Mouse (Mus musculus) ES-CJ7 (cell line): ENCODE data around the gene Abr.

Experiments used
- DNase-seq: peaks from one replicate; pipeline ENCODE4 v3.0.0; 2011; ENCODE audit warnings: low read depth, low spot score

Abr gene

DNA sequence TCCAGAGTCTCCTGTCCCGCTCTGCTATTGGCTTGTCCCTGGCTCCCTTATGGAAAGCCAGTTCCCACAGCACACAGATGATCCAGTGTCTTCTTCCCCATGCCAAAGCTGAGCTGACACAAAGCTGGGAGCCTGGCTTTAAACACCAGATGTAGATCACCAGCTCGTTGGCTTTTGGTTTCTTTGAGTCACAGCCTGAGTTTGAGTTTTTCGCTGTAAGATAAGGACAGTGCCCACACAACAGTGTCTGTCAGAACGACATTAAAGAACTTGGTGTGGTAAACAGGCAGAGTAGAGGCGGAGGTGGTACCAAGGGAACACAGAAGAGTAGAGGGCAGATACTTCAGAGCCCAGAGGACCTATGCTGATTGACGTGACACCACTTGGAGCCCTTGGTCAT, 101.2 kb downstream of the Abr start:
- DNase-seq = no peak

DNA sequence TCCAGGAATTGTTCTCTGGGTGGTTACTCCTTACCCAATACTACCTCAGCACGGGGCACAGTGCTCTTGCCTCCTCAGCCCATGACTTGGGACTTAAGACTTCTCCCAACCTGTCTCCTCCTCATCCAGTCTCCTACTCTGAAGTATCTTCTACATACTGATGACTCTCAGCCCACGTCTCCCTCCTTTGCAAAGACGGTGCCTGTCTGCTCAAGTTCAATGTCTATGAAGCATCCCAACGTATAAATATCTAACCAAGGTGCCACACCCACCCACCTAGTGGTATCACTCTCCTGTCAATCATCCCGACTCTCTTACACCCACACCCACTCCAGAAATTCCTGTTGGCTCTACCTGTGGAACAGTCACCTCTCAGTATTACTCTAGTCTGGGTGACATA, 103.5 kb downstream of the Abr start:
- DNase-seq = no peak

- DNase-seq = no peak
Measured at GRCm38 (mm10) chr11:76518125-76518524, 104.0 kb downstream of the Abr start.

DNA sequence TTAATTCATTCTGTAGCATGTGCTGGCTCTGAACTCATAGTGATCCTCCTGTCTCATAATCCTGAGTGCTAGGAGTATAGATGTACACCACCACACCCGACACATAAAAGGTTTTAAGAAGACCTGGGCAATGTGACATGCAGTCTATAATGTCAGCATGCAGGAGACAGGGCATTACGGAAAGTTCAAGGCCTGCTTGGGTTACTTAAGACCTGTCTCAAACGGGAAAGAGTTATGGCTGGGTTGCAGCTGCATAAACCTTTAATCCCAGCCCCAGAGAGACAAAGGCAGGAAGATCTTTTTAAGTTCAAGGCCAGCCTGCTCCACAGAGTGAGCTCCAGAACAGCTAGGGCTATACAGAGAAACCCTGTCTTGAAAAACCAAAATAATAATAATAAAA, 105.2 kb downstream of the Abr start:
- DNase-seq = no peak

DNA sequence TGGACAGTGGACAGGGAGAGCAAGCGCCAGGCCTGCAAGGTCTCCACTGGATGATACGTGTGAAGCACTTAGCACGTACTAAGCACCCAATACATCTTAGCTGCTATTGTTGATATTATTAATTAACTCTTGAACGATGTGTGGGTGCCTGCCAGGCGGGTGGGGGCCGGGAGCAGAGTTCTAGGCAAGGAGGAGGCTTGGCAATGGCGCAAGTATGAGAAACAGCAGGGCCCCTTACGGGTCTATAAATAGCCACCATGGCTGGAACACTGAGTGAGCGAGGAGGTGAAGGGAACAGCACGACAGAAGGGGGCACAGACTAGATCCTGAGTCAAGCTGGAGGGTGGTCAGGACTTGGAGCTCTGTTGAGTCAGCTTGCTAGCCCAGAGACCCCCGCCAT, 107.0 kb downstream of the Abr start:
- DNase-seq = no peak

DNA sequence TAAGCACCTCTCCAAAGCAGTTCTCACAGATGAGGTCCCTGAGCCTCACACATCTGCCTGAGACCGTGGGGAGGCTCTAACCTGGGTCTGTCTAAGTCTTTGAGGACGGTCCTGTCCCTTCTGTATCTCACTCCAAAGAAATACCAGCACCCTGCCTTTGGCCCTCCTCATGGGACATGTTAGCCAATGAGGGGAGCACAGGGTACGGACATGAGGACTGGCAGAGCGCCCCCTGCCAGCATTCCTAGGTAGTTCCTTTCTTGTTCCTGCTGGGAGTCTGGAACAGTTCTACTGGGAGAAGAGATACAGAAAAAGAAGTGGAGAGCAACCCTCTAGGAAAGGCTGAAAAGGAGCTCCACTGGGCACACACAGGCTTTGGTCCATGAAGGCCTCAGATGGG, 111.1 kb downstream of the Abr start:
- peak; percentile 73 for DNase-seq

DNA sequence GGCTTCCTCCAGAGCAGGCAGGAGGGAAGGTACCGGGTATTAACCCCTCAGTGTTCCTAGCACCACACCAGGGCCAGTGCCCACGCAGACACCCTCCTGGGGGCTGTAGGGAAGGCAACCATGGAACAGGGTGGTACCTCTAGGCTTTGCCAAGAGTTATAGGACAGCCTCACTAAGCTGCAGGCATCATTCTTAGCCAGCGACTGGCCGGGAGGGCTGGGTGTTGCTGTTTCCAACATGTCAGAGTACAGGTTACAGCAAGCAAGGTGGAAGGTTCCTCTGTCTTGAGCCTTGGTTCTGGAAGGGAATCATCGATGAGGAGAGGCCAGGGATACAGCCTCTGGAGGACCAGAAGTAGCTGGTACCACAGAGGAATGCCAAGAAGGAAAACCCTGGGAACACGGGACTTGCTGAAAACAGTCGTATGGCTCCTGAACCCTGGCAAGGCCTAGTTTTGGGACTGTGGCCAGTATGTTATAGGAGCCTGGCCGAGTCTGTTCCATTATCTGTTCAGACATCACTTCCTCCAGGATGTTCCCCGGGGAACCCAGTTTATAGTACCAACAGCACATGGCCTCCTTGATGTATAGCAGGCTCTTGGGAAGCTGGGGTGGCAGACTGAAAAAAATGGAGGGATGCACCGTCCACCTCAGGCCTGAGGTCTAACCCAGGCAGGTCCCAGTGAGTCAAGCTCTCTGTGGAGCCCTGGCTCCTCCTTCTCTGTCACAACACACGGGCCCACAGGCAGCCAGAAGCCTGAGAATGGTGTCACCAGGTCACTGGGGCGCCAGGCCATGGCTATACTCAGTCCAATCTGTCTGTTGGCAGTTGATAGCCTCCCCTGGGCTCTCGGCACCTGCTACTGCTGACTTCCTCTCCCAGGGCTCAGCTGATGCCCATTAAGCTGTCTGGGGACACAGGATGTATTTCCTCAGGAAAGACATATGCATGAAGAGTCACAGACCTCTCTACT, 112.1 kb downstream of the Abr start:
- no peak for DNase-seq

DNA sequence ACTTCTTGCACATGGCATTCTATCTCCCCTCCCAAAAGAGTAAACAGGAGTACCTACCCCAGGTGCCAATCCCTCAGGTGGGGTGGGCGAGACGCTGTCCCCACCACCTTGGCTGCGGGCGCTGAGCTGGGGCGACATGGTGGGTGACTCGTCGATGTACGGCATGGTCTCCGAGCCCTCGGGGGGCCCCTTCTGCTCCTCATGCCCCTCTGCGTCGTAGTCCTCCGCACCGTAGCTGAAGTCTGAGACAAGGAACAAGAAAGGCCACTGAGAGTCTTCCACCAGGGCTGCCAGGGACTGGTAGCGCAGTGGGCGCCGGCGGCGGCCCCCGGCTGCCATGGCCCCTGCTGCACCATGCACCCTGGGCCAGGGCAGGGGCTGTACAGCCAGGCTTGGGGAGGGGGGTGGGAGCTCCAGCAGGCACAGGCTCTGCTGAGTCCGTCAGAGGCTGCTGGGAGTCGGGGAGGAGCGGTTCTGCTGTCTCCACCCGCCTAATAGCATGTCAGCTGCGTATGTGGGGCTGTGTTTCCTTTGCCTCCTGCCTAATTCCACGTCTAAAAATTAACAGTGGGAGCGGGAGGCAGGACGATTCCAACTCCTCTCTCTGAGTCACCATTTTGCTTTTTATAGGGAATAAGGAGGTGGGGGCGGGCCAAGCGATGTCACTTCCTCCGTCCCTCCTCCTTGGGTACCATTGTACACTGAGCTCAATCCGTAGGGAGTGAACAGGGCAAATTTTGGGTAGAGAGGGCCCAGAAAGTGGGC, 113.1 kb downstream of the Abr start:
- DNase-seq = no peak

GRCm38 (mm10) chr11:76508125-76508524, 114.0 kb downstream of the Abr start:
- DNase-seq = no peak

DNA sequence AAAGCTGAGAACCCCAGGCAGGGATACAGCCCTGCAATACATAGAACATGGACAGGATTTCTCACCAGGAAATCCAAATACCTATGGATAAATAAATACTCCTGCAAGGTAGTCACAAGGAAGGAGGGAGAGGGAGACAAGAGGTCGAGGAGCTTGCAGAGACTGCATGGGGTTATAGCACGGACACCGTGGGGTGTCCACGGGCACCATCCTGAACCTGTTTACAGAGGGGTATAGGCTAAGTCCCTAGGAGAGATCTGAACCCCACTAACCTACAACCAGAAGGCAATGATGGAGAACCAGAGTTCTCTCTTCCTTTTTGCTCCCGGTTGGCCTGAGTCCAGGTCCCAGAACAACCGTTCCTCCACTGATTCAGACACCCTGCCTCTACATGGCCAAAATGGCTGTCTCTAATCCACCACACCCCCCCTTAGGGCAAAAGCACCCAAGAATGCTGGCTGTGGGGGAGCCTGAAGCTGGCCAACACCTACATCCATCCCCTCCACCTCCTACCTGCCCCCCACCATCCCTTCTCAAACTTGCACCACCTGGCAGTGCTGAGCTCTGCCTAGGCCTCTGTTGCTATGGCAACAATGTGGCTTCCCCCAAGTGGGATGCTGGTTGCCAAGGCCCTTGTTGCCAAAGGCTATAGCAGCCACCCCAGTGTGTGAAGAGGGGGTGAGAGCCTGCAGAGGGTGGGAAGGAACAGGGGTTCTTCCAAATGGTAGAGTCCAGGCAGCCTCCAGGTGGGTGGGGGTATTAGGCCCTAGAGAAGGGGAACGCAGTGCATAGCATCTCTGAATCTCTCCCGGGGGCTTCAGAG, 114.6 kb downstream of the Abr start:
- no peak for DNase-seq

DNA sequence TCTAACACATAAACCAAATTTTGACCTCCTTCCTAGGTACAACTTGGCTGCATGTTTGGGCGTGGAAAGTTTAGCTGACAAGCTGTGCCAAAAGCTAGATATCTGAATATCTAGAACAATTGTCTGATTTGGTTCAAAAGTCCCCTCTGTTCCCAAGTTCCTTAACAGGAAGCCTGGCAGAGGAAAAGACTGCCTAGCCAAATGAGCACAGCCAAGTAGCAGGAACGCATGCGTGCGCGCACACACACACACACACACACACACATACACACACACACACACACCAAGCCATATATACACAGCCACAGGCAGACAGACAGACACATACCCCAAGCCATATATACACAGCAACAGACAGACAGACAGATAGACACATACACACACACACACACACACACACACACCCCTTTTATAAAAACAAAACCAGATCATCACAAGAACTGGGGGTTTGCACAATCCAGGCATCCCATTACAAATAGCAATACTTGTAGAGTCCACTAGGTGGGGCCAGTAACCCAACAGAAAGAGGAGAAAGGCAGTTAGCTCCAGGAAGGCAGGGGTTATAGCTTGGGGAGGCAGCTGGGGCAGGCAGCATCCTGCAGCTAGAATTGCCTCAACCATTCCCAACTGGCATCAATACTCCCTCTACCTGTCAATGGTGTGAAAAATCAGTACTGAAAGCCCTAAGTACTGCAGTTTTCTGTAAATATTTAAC, 115.4 kb downstream of the Abr start:
- peak; percentile 57 for DNase-seq

DNA sequence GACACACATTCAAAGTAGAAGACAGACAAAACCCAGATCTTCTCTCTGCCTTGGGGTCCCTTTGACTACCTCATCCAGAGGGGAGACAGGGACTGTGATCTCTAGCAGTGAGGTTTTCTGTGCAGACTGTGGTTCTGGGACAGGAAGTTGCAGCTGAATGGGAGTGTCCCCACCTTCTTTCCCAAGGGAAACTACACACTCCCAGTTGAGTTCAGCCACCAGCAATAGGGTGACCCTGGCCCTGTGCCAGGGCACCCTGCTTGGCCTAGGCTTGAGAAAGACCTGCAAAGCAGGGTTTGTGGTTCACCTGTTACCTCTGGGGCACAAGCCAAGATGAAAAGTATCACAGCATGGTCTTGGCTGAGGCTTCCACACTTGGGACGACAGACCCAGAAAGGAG, 117.0 kb downstream of the Abr start:
- no peak for DNase-seq

DNA sequence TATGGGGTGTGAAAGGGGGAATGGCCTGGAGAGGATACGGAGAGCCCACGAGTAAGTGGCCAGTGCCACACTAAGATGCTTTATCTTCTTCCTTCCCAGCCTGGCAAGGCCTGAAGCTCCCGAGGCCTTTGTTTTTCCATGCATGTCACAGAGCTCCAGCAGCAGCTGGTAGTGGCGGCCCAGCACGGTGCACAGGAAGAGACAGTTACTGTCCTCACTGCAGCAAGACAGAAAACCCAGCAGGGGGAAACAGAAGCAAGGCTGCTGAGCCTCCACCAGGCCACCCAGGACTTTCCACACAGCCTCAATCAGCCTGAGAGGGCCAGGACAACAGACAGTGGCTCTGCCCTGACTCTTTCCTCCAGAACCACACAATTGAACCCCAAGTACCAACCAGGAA, 118.1 kb downstream of the Abr start:
- DNase-seq = no peak

DNA sequence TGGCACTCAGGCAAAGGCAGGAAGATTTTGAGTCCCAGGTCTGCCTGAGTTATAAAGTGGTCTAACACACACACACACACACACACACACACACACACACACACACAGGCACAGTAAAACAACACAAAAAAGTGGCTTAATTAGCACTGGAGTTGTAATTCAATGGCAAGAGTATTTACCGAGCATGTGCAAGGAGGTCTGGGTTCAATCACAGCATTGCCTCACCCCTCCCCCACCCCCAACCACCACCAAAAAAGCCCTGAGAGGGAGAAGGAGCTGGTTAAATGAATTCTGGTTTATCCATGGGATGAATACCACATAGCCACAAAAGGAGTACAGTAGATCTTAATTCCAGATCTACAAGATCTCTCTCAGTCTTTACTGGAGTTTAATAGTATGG, 122.1 kb downstream of the Abr start:
- no peak for DNase-seq

GRCm38 (mm10) chr11:76499564-76499963, 122.5 kb downstream of the Abr start:
- no peak for DNase-seq

- DNase-seq = no peak
Measured at GRCm38 (mm10) chr11:76497769-76498152, 124.4 kb downstream of the Abr start.

DNA sequence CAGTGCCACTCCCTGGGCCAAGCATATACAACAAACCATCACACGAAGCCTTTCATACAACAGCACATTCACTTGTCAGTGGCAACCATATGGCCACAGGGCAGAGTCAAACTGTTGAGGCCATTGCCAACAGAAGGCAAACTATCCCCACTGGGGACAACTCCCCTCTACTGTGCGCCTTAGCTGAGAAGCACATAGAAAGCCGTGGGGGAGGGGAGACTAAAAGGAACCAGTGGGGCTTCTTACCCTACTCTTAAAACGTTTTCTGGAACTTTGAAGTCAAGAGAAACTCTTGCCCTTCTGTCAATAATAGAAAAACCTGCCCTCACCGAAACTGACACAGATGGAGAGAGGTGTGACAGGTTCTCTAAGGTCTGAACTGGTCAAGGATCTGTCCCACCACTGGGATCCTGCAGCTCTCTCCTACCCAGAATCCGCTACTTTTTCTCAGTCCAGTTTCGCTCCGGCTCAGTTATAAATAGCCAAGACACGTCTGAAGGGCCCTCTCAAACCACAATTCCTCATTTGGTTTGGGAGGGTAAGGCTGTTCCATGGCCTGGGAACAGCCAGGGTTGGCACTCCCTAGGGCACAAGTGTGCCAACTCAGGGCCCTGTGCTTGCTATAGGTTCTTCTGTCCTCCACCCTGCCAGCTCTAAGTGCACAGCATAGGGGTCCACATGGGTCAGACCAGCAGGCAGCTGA, 124.9 kb downstream of the Abr start:
- DNase-seq = no peak

DNA sequence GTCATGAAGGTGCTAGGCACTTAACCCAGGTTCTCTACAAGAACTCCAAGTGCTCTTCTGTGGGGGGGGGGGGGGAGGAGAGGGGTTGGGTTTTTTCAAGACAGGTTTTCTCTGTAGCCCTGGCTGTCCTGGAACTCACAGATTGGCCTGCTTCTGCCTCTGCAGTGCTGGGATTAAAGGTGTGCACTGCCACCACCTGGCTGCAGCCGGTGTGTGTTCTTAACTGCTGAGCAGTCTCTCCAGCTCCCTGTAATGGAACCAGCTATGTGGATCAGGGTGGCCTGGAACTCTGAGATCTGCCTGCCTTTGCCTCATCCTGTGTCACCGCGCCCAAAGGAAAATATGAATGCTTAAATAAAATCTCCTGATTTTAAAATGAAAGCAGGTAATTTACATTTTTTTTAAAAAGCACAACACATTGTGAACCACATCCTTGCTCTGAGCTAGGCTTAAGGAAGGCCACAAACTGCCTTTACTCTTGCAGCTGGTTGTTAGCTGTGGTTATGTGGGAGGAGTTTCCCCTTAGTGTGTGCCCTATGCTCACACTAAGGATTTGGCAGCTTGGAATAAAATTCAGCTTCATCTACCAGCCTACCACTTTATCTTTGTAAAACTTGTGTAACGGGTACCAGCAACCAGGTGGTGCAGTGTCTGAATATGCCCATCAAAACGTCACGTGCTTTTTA, 125.9 kb downstream of the Abr start:
- DNase-seq = peak; percentile 74

DNA sequence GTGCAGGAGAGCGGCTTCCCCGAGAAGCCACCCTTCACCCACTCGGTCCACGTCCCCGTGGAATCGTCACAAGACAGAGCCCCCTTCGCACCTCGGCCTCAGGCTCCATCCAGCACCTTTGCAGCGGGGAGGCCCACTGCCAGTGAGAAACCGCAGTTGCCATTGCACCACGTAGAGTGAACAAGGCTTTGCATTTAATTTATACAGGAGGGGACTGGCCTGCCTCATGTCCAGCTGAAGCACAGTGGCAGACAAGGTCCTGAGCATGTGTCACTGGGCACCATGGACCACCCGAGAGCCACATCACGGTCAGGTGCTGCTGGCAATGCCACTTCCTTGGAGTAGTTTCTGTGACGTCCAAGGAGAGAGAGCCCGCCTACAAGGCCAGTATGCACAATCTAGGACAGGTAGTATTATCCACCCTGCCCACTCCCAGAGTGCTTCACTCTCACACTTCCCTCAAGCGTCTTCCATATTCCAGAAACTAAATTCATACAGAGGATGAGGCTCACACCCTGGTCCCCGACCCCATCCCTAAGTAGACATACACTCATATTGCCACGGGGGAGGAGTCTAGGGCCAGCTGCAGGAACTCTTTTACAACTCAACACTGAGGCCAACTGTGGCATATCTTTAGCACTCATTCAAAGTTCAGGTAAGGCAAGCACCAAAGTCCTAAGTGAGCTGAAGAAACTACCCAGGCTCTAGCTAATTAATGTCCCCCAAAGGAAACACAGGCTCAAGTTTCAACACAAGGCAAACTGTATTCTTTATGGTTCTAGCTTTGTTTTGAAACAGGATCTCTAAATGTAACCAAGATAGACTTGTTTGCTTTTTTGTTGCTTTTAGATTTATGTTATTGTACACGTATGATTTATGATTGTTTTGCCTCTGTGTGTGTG, 126.7 kb downstream of the Abr start:
- no peak for DNase-seq
